Mouse (Mus musculus): ENCODE measurements around the gene Cks1brt.

DNA sequence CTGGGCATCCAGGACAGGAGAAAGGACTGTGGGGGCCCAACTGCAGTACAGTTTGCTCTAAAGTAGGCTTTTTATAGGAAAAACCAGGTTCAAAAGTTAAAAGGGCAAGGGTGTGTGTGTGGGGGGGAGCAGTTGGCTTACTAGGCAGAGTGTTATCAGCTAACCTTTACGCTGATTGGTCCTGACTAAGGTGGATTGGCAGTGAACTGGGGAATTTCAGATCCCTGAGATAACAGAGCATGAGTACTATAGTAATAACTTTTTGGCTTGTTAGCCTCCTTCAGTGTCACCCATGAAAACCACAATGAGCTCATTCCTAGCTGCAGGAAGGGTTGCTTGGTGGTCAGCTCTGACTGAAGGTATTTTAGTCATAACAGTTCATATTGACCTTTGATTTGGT, 19.4 kb upstream of the Cks1brt start:
- TF ChIP-seq GATA1 (IDR thresholded peaks at IDR 0.05; ENCODE audit: borderline replicate concordance, low read length) (no peak), FLI1 (IDR thresholded peaks at IDR 0.05; ENCODE audit: low read length) (no peak)

All from megakaryocyte, embryonic 14.5 days (primary cell).